Mouse (Mus musculus): ENCODE data around the gene Rad23b.

DNA sequence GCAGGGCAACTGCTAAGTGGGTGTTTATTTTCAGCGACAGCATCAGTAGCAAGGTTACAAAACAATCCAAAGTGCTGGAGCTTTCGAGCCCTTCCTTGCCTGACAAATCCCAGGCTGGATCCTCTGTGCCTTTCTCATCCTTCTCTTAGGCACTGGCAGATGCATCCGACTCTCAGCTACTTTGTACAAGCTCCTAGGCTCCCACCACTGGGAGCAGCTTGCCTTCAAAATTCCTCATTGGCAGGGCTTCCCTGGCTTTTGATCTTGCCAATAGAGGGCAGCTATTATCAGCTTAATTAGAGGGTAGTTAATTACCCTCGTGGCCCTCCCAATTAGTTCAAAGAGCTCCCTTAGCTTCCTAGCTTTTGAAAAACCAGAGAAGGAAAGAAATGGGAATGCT is 33.1 kb upstream of the Rad23b start:
- TF ChIP-seq CTCF (IDR thresholded peaks at IDR 0.05; ENCODE audit: control insufficient read depth, insufficient read depth, insufficient read length), result no peak
- no peak for TF ChIP-seq MAX (IDR thresholded peaks at IDR 0.05)
- no peak for TF ChIP-seq USF1 (IDR thresholded peaks at IDR 0.05; ENCODE audit: low read depth)
- TF ChIP-seq FOSL1 (IDR thresholded peaks at IDR 0.05; ENCODE audit: insufficient read depth, low read length, poor library complexity, severe bottlenecking), result no peak
- TF ChIP-seq MYOD1 (IDR thresholded peaks at IDR 0.05; ENCODE audit: control insufficient read depth, insufficient read length, low read depth), result no peak
